ENCODE assay signal across 8 mouse cellular contexts in the genomic region with DNA sequence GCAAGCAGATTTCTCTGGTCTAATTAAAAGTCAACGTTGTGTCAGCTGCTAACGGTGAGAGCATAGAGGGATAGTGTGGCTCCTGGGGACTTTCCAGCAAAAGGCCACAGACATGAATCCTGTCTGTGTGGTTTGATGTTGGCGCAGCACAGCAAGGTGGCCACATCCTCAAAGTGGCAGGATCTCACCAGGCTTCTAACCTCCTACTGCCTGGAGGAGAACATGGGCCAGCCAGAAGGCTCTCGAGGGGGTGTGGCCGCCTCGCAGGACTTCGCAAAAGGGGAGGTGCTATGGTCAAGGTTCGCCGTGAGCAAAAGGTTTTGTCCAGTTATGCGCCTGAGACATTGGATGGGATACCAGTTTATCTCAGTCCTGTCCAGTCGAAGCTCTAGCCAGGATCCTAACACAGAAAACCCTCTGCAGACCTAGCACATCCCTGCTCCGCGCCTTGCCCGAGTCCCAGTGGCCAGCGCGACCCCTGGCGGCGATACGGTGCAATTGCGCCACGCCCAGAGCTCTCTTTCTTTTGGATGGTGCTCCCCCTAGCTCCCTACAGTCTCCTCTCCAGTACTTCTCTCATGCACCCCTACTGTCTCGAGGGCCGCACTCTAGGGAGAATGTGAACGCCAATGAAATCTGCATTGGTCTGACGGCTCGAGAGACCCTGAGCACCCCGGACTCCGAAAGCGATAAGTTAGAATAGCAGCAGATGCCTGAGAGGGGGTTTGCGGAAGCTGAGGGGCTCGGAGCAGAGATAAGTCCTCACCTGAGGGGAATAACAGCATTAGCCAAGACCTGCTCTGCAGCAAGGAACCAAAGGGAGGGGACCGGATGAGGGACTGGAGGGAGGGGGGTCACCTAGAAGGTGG. TPM values are rescaled to one million over a fixed set of nuclear protein-coding genes. Genes with fewer than 3 reads are reported as not detected.
DNase-seq lines count a peak whose midpoint lies in the region; ATAC-seq and TF ChIP-seq lines count a peak whose summit lies in the region.

No protein-coding gene starts in this region.

- peak; percentile 96 for TF ChIP-seq CTCF in Patski (IDR thresholded peaks at IDR 0.05)
- peak; percentile 100 for TF ChIP-seq CTCF in left cerebral cortex, adult 2 months (IDR thresholded peaks at IDR 0.05)

- peak overlapping the region; percentile 50 for H3K4me2 ChIP-seq in hindbrain, embryonic 16.5 days (ENCODE audit: low read length)

- in situ Hi-C loops in Patski (cut with MboI; ENCODE audit: low pct_unique_long_range_greater_than_20kb): loop anchor here (5.0 kb wide), 1 partner anchor 55 kb away; no protein-coding TSS in a partner anchor

- WGBS in hindbrain, embryonic 16.5 days: 13% methylated on average over 32 of the region's 32 CpGs

- peak; percentile 38 for ATAC-seq in Patski
- ATAC-seq in hindbrain, embryonic 16.5 days: peak; percentile 90
- ATAC-seq in megakaryocyte, adult 5-6 weeks (ENCODE audit: poor library complexity, severe bottlenecking): peak; percentile 98

- H3K4me1 ChIP-seq in hindbrain, embryonic 16.5 days (ENCODE audit: control insufficient read depth, insufficient read depth, low read depth, low read length): peaks cover 5% of the 10 kb centered on the region

- CTCF ChIA-PET in Patski (lab: Charles Lee): interaction anchor here (0.7 to 1.4 kb wide), 9 partner anchors 8 to 116 kb away, joined by 3 to 6 read pairs (median 4); a partner anchor contains a TSS

- H3K27ac ChIP-seq in hindbrain, embryonic 16.5 days (ENCODE audit: low read depth, low read length): no peak overlapping the region
- H3K27ac ChIP-seq in left cerebral cortex, adult 2 months: no peak overlapping the region

- H3K4me3 ChIP-seq in hindbrain, embryonic 16.5 days (ENCODE audit: low read length): peak overlapping the region; percentile 19; the same call in 1 of the 2 replicates
- H3K4me3 ChIP-seq in left cerebral cortex, adult 2 months: 0 out of 2 replicates have a peak overlapping the region, but pooled peaks have one; percentile 6

- H3K9ac ChIP-seq in hindbrain, embryonic 16.5 days (ENCODE audit: low read depth, low read length): peak overlapping the region; percentile 28; the same call in 1 of the 2 replicates

- no peaks in the 10 kb centered on the region for H3K9me3 ChIP-seq in hindbrain, embryonic 16.5 days (ENCODE audit: control insufficient read depth, low read length)

- peaks cover 4% of the 10 kb centered on the region for H3K27me3 ChIP-seq in Patski
- 0 out of 2 replicates have a peak, but pooled peaks cover 2% of the 10 kb centered on the region for H3K27me3 ChIP-seq in hindbrain, embryonic 16.5 days (replicated peaks; ENCODE audit: control insufficient read depth, insufficient read depth, low read length)

- DNase-seq in Patski (ENCODE audit: low read depth, low spot score): no peak
- DNase-seq in cerebellum, postnatal 25 days: peak; percentile 95 to 96
- peak; percentile 91 for DNase-seq in gastrocnemius, adult 18-20 months (ENCODE audit: low spot score)
- DNase-seq in left cerebral cortex, adult 2 months (ENCODE audit: extremely low spot score in 1 of 2, low spot score in 2 of 2): peak; percentile 86 to 92
- DNase-seq in right cerebral cortex, adult 2 months (ENCODE audit: low spot score in 2 of 2): peak; percentile 91
- DNase-seq in urinary bladder, postnatal 10 days (ENCODE audit: low spot score): peak; percentile 75

- intact Hi-C loops in left cerebral cortex, adult 2 months (cut with DNase I): loop anchor here (1.0 kb wide), 2 partner anchors 32 to 54 kb away; no protein-coding TSS in a partner anchor

- POLR2A ChIA-PET in Patski (lab: Charles Lee): interaction anchor here (1.2 kb wide), 1 partner anchor 29 kb away, joined by 3 read pairs; a partner anchor contains a TSS

- no peaks in the 10 kb centered on the region for H3K36me3 ChIP-seq in hindbrain, embryonic 16.5 days (ENCODE audit: control insufficient read depth, insufficient read depth, low read length)

RNA-seq across cellular contexts. Expression of a gene that starts 13.3 kb away (rescaled TPM):
- 92.1 TPM for polyA plus RNA-seq in Patski (2021)
- 10 to 100 TPM in 1 of 2 experiments, 1 to 10 TPM in 1; 9.0 to 12.8 TPM for total RNA-seq in gastrocnemius, adult 18-20 months (2021)
- 29.5 and 30.6 TPM in 2 replicates for polyA plus RNA-seq in hindbrain, embryonic 16.5 days (2015; fragmentation: Nextera tagmentation; extraction: Ambion mirVana)
- total RNA-seq in left cerebral cortex, adult 2 months (2021): 100 to 1,000 TPM; 280 to 294 TPM
- total RNA-seq in megakaryocyte, adult 5-6 weeks (2015): 0.41 and 1.2 TPM in 2 replicates
- total RNA-seq in megakaryocyte, adult 5-6 weeks (2017): 0.20 and 0.22 TPM in 2 replicates

RNA-seq across cellular contexts. Expression of a gene that starts 28.3 kb away (rescaled TPM):
- 4.7 TPM for polyA plus RNA-seq in Patski (2021)
- total RNA-seq in gastrocnemius, adult 18-20 months (2021): under 1 TPM; 0.59 to 0.90 TPM
- 2.4 and 4.0 TPM in 2 replicates for polyA plus RNA-seq in hindbrain, embryonic 16.5 days (2015; fragmentation: Nextera tagmentation; extraction: Ambion mirVana)
- 1 to 10 TPM; 1.1 to 1.2 TPM for total RNA-seq in left cerebral cortex, adult 2 months (2021)
- 6.4 and 9.0 TPM in 2 replicates for total RNA-seq in megakaryocyte, adult 5-6 weeks (2015)
- total RNA-seq in megakaryocyte, adult 5-6 weeks (2017): 3.9 and 4.7 TPM in 2 replicates

RNA-seq across cellular contexts. Expression of a gene that starts 32.3 kb away (rescaled TPM):
- 281 TPM for polyA plus RNA-seq in Patski (2021)
- total RNA-seq in gastrocnemius, adult 18-20 months (2021): 10 to 100 TPM; 44.7 to 49.5 TPM
- polyA plus RNA-seq in hindbrain, embryonic 16.5 days (2015; fragmentation: Nextera tagmentation; extraction: Ambion mirVana): 55.6 and 62.3 TPM in 2 replicates
- total RNA-seq in left cerebral cortex, adult 2 months (2021): 100 to 1,000 TPM; 144 to 157 TPM
- total RNA-seq in megakaryocyte, adult 5-6 weeks (2015): 112 and 121 TPM in 2 replicates
- total RNA-seq in megakaryocyte, adult 5-6 weeks (2017): 112 and 118 TPM in 2 replicates

RNA-seq across cellular contexts. Expression of a gene that starts 53.5 kb away (rescaled TPM):
- polyA plus RNA-seq in Patski (2021): 0.15 TPM
- total RNA-seq in gastrocnemius, adult 18-20 months (2021): 1 to 10 TPM; 1.3 to 3.4 TPM
- polyA plus RNA-seq in hindbrain, embryonic 16.5 days (2015; fragmentation: Nextera tagmentation; extraction: Ambion mirVana): 5.6 and 7.0 TPM in 2 replicates
- 10 to 100 TPM in 1 of 2 experiments, 1 to 10 TPM in 1; 7.4 to 10.1 TPM for total RNA-seq in left cerebral cortex, adult 2 months (2021)
- 532 and 545 TPM in 2 replicates for total RNA-seq in megakaryocyte, adult 5-6 weeks (2015)
- 316 and 364 TPM in 2 replicates for total RNA-seq in megakaryocyte, adult 5-6 weeks (2017)

Comparison
In these comparisons a context has a peak if more than half of its experiments do, and no peak if none do; other contexts are left out.
1. ATAC-seq: peak in every context shown above with its lines; median percentile 98 in megakaryocyte, adult 5-6 weeks; 90 in hindbrain, embryonic 16.5 days; 38 in Patski.
2. RNA of a gene that starts 13.3 kb away (total RNA-seq): 280 to 294 TPM in left cerebral cortex, adult 2 months; 9.0 to 12.8 TPM in gastrocnemius, adult 18-20 months and 0.20 to 1.2 TPM in megakaryocyte, adult 5-6 weeks; every median in the first group is over 10 times any median in the second.